30 mouse cellular contexts compared by ENCODE assay signal in genomic region chr19:36103909-36104308, GRCm38 (mm10). TPM values are rescaled to one million over a fixed set of nuclear protein-coding genes. Genes with fewer than 3 reads are reported as not detected.
A peak's percentile ranks its signal among the peaks of the same experiment; 100 is the strongest.
DNase-seq lines count a peak whose midpoint lies in the region; ATAC-seq and TF ChIP-seq lines count a peak whose summit lies in the region.
"Had no signal": no experiment of that assay in that cellular context is flagged by ENCODE, and none has a peak within 500 bp of the region (broad histone marks: within the 10 kb centered on the region; RNA-seq: fewer than 3 reads in every experiment).

No protein-coding gene starts in this region.

- no peaks in the 10 kb centered on the region for H3K79me3 ChIP-seq in C2C12 (ENCODE audit: low read depth)

- no peak for TF ChIP-seq CTCF in C2C12 (IDR thresholded peaks at IDR 0.05; ENCODE audit: control insufficient read depth, insufficient read depth, insufficient read length)

- H3K36me3 ChIP-seq in C2C12 (ENCODE audit: control insufficient read depth, insufficient read depth), result peaks cover 59% of the 10 kb centered on the region

- H3K4me3 ChIP-seq in C2C12 (ENCODE audit: insufficient read depth, poor library complexity, severe bottlenecking), result no peak overlapping the region
- H3K4me3 ChIP-seq: embryonic facial prominence, embryonic 10.5 days; embryonic facial prominence, embryonic 13.5 days; erythroblast, embryonic 14.5 days; forebrain, embryonic 12.5 days; heart, embryonic 12.5 days; heart, embryonic 15.5 days had no signal

- DNase-seq in 3T3-L1 (ENCODE audit: low read depth, low spot score), result peak; percentile 55
- no peak for DNase-seq in kidney, postnatal 25 days
- DNase-seq in left cerebral cortex, postnatal 36 days (ENCODE audit: low spot score in 2 of 2), result no peak
- no peak for DNase-seq in left cerebral cortex, postnatal 14 days (ENCODE audit: low spot score in 2 of 2)
- DNase-seq: adrenal gland, postnatal 10 days; cerebellum, adult 11 months; cerebellum, adult 2 months; cerebellum, adult 9-11 months; cerebellum, postnatal 25 days; embryo, embryonic 11 days; gastrocnemius, postnatal 10 days; gastrocnemius, postnatal 36 days; heart, postnatal 10 days; heart, postnatal 36 days had no signal

- no peaks in the 10 kb centered on the region for H3K79me2 ChIP-seq in C2C12 (ENCODE audit: control insufficient read depth, insufficient read depth)

- intact Hi-C loops in left cerebral cortex, postnatal 36 days (cut with DNase I), result no loop called here
- intact Hi-C loops in left cerebral cortex, postnatal 14 days (cut with DNase I), result loop anchor here (10.0 kb wide), 1 partner anchor 451 kb away; the partner anchor contains the start of gene Hectd2

- no peak overlapping the region for H3ac ChIP-seq in C2C12 (ENCODE audit: control insufficient read depth, insufficient read length, low read depth)

- no peaks in the 10 kb centered on the region for H3K27me3 ChIP-seq in C2C12 (ENCODE audit: control insufficient read depth, insufficient read depth, insufficient read length)
- H3K27me3 ChIP-seq: embryonic facial prominence, embryonic 13.5 days; forebrain, embryonic 12.5 days; heart, embryonic 12.5 days; heart, embryonic 15.5 days; Patski had no signal

- ATAC-seq in hematopoietic stem cell, adult 5-6 weeks (replicated peaks in 1 of 2; ENCODE audit: insufficient read depth in 1 of 2, low FRiP score in 2 of 2, low TSS enrichment in 1 of 2, low read depth in 1 of 2, poor library complexity in 2 of 2, severe bottlenecking in 2 of 2), result peak; percentile 53 to 78
- ATAC-seq: forebrain, embryonic 16.5 days; hindbrain, postnatal 0 days; inflammation-experienced regulatory T-cells, adult 6 months; intestine, embryonic 16.5 days; Patski had no signal

TF ChIP-seq in C2C12, 6 proteins besides CTCF, POLR2A, EP300 and RAD21:
- no peak for TF ChIP-seq MYOG (IDR thresholded peaks at IDR 0.05; ENCODE audit: control insufficient read depth, extremely low read depth, insufficient read length)
- no peak for TF ChIP-seq CEBPB (IDR thresholded peaks at IDR 0.05; ENCODE audit: low read depth)
- TF ChIP-seq USF1 (IDR thresholded peaks at IDR 0.05; ENCODE audit: low read depth), result no peak
- TF ChIP-seq MYOD1 (IDR thresholded peaks at IDR 0.05; ENCODE audit: control insufficient read depth, insufficient read length, low read depth), result peak; percentile 76
- no peak for TF ChIP-seq FOSL1 (IDR thresholded peaks at IDR 0.05; ENCODE audit: insufficient read depth, low read length, poor library complexity, severe bottlenecking)
- TF ChIP-seq MAX (IDR thresholded peaks at IDR 0.05), result no peak

RNA-seq across cellular contexts. Expression of gene Ankrd1, which starts 16.0 kb away (rescaled TPM):
- polyA plus RNA-seq in C2C12 (2012; fragmentation: generic; extraction: Trizol), result 256 TPM
- not detected in 2 replicates for total RNA-seq in hematopoietic stem cell, adult 5-6 weeks (2017)
- not detected for total RNA-seq in left cerebral cortex, postnatal 36 days (2021)
- total RNA-seq in left cerebral cortex, postnatal 14 days (2021), result not detected
- total RNA-seq: adrenal gland, adult 18-20 months; granulocyte monocyte progenitor cell, adult 5-6 weeks had no signal
- polyA plus RNA-seq: erythroblast, embryonic 14.5 days; forebrain, embryonic 12.5 days; forebrain, embryonic 16.5 days; hindbrain, embryonic 11.5 days; hindbrain, postnatal 0 days; inflammation-experienced regulatory T-cells, adult 6 months had no signal

RNA-seq across cellular contexts. Expression of gene Rpp30, which starts 20.4 kb away (rescaled TPM):
- 30.3 TPM for polyA plus RNA-seq in C2C12 (2012; fragmentation: generic; extraction: Trizol)
- total RNA-seq in hematopoietic stem cell, adult 5-6 weeks (2017), result 34.1 and 49.3 TPM in 2 replicates
- total RNA-seq in left cerebral cortex, postnatal 36 days (2021), result 10 to 100 TPM; 16.2 to 17.7 TPM
- total RNA-seq in left cerebral cortex, postnatal 14 days (2021), result 10 to 100 TPM; 15.6 to 15.7 TPM

RNA-seq across cellular contexts. Expression of gene Htr7, which starts 46.6 kb away (rescaled TPM):
- 0.90 TPM for polyA plus RNA-seq in C2C12 (2012; fragmentation: generic; extraction: Trizol)
- total RNA-seq in hematopoietic stem cell, adult 5-6 weeks (2017), result not detected in 2 replicates
- total RNA-seq in left cerebral cortex, postnatal 36 days (2021), result 10 to 100 TPM; 12.4 to 12.6 TPM
- 10 to 100 TPM; 10.5 to 11.7 TPM for total RNA-seq in left cerebral cortex, postnatal 14 days (2021)
- total RNA-seq: adrenal gland, adult 18-20 months; granulocyte monocyte progenitor cell, adult 5-6 weeks had no signal
- polyA plus RNA-seq: erythroblast, embryonic 14.5 days; inflammation-experienced regulatory T-cells, adult 6 months; Patski had no signal

Comparison
In these comparisons a context has a peak if more than half of its experiments do, and no peak if none do; other contexts are left out.
1. RNA of gene Htr7, which starts 46.6 kb away (total RNA-seq): 12.4 to 12.6 TPM in left cerebral cortex, postnatal 36 days and 10.5 to 11.7 TPM in left cerebral cortex, postnatal 14 days; not detected in hematopoietic stem cell, adult 5-6 weeks; every median in the first group is over 10 times any median in the second.